Mouse (Mus musculus) urinary bladder, adult 18-20 months (tissue): Measurements from ENCODE around the gene Plk2.

Experiments
- DNase-seq, 2 experiments: peaks; one replicate each; pipeline ENCODE4 v3.0.0; 2022; ENCODE audit warnings: low spot score in 2 of 2, mixed read lengths in 2 of 2

Gene Plk2

GRCm38 (mm10) chr13:110406152-110406551, 11.3 kb downstream of the Plk2 start:
- DNase-seq, result no peak

DNA sequence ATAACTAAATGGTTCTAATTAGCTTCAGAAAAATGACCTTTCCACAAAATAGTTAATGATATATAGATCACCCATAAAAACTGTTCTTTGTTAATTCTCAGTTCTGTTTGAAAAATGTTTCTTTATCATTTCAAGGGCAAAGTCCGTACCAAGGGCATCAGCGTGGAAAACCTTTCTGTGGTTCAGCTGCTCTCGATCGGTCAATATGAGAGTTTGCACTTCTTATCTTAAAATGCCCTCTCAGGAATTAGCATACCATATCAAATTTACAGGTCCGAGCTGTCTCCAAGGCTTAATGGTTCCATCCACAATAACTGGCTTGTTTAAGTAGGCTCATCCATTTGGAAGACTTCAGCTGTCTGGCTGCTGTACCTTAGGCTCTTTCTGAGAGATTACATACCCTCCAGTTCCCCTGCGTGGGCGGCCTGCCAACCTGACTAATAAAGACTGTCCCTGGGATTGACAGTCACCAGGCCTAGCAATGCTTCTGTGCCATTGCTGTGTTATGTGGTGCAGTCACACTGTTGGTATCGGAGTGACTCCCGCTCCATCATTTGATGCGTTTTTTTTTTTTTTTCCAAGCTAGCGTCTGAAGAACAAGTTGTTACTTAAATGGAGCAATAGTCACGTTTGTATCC, 17.8 kb downstream of the Plk2 start:
- no peak for DNase-seq

GRCm38 (mm10) chr13:110418656-110419055, 23.8 kb downstream of the Plk2 start:
- no peak for DNase-seq

GRCm38 (mm10) chr13:110419640-110420039, 24.8 kb downstream of the Plk2 start:
- no peak for DNase-seq

DNA sequence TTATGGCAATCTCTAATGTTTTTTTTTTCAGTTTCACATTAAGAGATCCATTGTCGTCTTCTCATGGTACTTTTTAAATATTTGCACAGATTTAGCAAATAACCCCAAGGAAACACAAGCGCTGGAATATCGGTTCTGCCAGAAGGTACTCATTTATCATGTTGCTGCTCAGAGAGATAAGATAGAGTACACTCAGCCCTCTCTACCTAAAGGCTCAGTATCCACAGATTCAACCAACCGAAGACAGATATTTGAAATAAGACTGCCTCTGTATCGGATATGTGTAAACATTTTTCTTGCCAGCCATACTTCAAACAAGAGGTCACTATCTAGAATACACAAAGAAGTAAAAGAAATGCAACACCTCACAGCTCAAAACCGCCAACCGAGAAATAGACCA, 27.6 kb downstream of the Plk2 start:
- DNase-seq, result no peak

DNA sequence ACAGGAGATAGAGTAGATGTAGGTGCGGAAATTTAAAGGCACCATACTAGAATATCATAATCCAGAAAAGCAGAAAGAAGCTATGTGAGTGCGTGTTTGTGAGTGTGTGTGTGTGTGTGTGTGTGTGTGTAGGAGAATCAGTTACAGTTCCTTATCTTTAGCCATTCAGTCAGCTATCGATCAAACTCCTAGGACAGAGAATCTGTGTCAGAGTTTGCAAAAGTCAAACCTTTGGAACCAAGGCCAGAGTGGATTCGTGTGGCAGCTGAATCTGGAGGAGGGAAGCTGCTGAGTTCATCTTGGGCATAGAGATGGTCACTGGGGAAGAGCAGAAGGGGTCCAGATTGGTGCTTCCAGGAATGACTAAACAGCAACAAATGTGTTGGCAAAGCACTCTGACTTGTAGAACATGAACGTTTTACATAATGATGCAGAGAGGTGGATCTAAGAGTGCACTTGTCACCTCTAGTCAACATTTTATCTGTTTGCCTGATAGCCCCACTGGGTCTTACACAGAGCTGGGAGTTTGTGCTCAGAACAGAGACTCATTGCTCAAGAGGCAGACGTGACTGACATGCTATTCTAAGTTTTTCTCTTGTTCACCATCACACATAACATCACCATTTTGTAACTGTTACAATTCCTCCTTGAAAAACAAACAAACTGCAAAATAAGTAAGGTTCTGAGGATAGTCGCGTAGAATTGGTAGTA, 30.8 kb downstream of the Plk2 start:
- no peak for DNase-seq

DNA sequence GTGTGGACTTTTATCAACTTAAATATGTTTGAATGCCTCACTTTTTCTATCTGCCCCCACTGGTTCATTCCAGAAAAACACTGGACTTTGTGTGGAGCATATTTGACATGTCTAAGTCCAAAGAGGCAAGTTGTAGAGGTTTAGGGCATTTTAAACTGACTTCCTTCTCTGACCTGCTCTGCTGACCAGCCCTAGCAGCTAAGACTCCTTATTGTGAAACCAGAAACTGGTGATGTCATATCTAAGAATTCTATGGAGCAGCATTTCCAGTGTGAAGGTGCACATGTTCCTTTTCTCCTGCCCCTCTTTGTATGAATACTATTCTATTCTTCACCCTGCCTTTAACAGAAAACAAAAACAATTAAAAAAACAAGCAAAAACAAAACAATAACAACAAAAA, 36.5 kb downstream of the Plk2 start:
- no peak for DNase-seq

GRCm38 (mm10) chr13:110432062-110432566, 37.3 kb downstream of the Plk2 start:
- no peak for DNase-seq

GRCm38 (mm10) chr13:110432613-110433012, 37.8 kb downstream of the Plk2 start:
- no peak for DNase-seq

DNA sequence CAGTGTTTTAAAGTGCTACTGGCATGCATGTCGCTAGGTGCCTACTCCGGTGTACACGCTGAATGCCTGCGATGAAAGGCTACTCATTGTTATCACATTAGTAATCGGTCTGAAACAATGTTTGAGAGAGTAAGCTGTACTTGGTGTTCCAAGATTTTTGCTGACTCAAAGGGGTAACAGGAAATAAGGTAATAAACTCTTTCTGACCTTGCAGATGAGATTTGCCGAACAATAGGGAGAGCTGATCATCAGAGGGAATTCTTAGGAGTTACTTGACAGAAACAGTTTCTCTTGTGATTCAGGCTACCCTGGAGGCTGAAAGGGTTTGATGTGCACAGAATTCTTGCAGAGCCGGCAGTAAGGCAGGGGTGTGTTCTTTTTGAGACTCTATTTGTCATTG, 41.8 kb downstream of the Plk2 start:
- DNase-seq, result no peak

DNA sequence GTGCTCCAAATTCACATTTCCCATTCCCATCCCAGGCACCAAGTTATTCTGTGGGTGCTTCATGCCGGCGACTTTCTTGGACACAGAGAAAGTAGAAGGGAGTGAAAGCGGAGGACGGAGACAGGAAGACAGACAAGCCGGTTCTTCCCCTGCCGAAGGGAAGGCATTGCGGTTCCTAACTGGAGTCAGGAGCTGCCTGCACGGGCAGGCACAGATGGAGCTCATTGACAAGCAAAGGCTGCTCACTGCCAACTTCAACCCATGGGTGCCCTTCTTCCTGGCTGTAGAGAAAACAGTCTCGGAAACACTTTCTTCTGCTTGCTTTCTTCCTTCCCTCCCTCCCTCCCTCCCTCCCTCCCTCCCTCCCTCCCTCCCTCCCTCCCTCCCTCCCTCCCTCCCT, 43.8 kb downstream of the Plk2 start:
- no peak for DNase-seq

DNA sequence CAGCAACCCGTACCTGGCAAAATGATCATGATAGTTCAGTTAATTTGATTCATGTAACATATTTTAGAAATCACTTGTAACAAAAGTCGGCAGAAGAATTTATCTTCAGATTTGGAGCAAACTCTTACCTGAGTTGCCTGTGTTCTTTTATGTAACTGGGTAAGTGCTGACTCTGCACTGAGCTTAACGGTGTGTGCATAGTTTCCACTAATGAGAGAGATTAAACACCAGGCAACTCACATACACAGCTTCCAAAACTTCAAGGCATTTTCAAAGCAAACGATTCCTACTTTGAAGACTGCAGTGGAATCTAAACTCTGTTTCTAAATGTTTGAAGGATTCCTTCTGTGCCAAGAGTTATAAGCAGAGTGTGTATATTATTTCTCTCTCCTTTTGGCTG, 49.5 kb downstream of the Plk2 start:
- DNase-seq, result no peak

GRCm38 (mm10) chr13:110444894-110445293, 50.0 kb downstream of the Plk2 start:
- DNase-seq, result no peak

DNA sequence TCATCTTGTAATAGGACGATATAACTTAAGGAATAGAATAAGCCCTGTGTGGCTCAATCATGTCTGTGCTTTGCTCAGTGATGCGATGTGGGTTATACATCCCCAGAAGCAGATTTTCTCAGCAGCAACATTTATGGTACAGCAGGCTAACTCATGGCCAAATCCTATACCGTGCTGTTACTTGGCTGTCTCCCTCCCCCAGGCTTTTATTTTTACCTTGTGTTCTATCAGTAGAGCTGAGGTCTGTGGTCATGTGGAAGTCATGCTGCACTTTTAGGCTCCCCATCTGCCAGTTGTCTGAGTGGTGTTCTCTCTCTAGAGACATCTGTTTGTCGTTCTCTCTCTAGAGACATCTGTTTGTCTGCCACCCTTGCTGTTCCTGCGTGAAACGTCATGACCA, 51.6 kb downstream of the Plk2 start:
- no peak for DNase-seq

DNA sequence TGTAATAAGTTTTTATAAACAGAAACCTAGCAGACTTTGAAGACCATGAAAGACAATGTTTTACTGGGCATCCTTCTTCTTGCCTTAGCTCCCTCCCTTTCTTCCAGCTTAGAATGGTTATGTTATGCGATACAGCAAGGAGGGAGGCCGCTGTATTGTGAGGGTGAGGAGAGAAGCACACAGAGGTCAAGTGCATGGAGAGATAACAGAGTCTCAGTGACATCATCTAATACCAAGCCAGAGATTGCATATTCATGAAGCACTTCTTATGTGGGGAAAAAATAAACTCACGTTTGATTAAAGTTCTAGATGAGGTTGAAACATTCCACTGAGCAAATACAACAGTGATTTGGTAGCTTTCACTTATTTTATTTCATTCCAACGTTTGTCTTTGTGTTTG, 55.2 kb downstream of the Plk2 start:
- no peak for DNase-seq
